Mouse (Mus musculus) spleen, postnatal 14 days (tissue): Measurements from ENCODE around the gene Ptges.

ENCODE experiments used
- DNase-seq, 2 experiments: peaks; one replicate each; pipeline ENCODE4 v3.0.0; 2021 to 2022; ENCODE audit warnings: low spot score in 2 of 2

Gene Ptges

DNA sequence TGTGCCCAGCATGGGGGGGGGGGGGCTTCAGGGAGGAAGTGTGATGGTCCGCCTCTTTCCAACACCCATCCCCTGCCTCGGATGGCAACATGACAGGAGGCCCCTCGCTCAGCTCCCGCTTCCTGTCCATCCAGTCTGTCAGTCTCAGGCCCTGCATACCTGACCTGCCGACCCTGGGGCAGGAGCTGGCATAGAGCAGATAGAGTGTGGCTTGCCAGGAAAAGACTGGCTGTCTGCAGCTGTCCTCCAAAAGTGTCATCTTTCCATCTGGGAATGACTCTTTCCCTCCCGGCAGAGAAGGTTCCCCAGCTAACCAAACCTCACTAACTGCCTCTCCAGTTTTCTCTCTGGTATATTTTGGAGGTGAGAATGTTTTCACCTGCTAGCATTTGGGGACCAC lies 79.1 kb downstream of the Ptges start:
- no peak for DNase-seq

DNA sequence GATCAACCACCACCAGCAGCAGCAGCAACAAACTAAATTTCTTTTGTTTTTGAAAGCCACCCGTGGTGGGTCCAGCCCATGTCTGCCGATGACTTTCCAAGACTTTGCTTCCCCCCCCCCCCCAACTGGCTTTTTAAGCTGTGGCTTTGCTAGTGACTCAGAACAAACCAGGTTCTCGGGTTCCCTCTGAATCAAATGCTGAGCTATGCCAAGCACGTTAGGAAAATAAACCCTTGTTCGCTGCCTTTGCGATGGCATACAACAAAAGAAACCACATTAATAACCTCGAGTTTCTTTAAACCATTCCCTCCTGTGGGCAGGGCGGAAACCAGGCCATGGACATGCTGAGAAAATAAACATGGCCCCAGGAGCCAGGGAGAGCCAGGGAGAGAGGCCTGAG lies 81.5 kb downstream of the Ptges start:
- no peak for DNase-seq

DNA sequence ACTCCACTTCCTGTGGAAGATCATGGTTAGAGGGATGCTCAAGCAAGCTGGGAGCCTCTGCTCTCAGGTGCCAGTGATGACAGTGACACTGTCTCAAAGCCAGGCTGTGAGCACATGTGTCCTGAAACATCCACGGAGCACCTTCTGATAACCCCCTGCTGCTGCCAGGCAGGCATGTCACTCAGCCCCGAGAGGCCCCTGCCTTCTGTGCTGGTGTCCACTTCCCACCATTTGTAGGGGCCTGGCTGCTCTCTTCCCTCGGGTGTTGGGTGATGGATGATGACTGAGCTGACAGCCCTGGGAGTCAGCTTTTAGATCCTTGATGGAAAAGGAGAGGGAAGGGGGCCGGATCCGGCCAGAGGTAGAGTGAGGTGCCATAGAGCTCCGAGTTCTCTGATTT lies 82.9 kb downstream of the Ptges start:
- DNase-seq: no peak

DNA sequence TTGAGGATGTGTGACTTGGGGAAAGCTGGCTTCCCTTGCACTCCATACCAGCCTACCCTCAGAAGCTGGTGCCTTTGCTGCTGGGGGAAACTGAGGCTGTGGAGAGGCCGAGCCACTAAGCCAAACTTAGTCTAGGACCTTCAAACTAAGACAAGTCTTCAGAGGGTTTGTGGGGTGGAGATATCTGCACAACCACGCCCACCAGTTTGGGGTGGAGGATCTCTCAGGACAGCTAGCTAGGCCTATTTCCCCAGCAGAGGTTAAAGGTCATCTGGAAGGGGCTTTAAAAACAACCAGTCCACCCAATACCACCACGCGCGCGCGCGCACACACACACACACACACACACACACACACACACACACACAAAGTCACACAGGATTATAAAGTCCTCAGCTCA lies 83.4 kb downstream of the Ptges start:
- no peak for DNase-seq

DNA sequence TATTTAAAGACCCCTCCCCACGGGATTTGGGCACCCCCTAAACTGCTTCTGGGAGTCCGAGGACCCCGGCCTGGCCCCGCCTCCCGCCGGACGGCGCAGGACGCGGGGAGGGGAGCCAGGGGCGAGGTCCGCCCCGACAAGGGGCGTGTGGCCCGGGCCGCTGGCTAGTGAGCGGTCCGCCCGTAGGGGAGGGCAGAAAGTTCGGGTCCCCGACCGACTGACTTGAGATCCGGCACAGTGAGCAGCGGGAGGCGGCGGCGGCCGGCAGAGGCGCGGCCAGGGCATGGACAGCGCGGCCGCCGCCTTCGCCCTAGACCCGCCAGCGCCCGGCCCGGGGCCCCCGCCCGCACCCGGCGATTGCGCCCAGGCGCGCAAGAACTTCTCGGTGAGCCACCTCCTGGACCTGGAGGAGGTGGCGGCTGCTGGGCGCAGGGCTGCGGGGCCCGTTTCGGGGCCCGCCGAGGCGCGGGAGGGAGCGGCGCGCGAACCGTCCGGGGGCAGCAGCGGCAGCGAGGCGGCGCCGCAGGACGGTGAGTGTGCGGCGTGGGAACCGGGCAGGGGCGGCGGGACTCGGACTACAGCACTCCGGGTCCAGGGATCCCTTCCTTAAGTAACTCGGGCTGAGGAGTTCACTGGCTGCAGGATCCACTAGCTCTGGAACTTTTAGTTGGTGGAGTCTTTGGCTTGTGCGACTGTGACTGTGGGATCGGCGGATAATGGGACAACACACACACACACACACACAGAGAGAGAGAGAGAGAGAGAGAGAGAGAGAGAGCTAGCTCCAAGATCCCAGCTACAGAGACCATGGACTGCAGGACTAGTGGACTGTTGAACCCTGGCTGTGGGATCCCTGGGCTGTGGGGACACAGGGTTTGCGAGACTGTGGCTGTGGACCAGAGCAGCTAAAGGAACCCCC lies 84.3 kb downstream of the Ptges start:
- DNase-seq: no peak

DNA sequence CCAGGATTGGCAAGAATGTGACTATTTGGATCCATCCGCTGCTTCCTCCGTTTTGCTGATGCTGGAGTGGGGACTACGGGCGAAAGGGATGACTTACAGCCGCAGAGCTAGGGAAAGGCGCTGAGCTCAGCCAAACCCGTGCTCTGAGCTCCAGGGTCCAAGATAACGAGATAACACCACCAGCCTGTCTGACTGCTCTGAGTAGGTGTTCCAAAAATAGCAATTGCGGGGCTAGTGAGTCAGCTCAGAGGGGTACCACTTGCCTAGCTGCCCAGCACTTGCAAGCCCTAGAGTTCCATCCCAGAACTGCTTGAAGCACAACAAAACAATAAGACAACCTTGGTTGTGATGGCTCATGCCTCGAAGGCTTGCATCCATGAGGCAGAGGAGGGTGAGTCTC lies 87.0 kb downstream of the Ptges start:
- no peak for DNase-seq
